Mouse (Mus musculus) megakaryocyte, embryonic 14.5 days (primary cell): ENCODE measurements around the gene Tubg2.

Source experiments
- FLI1 ChIP-seq: IDR thresholded peaks from 2 replicates; pipeline ENCODE4 v1.6.1; 2012; ENCODE audit warnings: low read length, inconsistent platforms, mixed read lengths
- GATA1 ChIP-seq: IDR thresholded peaks from 3 replicates; pipeline ENCODE4 v1.6.1; 2012; ENCODE audit warnings: mixed read lengths, low read length, inconsistent platforms, borderline replicate concordance

DNA sequence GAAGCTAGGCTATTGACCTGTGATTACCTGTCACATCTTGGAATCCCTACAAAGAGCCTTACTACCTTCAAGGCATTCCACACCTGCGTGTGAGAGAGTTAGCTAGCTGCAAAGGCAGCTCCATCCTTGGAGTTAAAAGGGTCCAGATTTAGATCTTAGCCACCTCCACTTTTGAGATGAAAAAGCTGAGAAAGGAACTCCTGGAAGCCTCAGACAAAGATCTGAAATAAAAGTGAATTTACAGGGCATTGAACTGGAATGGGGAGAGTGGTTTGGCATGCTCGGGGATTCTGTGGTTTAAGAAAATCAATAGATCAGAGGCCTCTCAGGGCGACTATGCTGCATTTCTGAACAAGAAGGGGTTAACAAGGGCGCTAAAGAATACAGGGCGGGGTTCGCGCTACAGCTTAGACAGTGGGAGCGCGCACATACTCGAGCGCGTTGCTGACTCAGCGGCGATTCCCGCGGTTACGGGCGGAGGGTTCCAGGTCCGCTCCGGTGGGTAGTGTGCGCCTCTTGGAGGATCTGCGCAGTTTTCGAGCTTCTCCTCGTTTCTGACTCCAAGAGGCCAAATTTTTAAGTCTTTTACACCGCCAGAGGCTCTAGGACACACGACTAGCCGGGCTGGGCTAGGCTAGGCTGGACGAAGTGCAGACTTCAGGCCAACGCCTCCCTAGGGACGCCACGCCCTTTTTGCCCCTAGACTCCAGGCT lies 16.2 kb downstream of the Tubg2 start:
- TF ChIP-seq GATA1 (no peak), FLI1 (no peak)
